Mouse (Mus musculus) hindbrain, embryonic 14.5 days (tissue): ENCODE measurements around the gene Cactin. TPM values are rescaled to one million over a fixed set of nuclear protein-coding genes. Genes with fewer than 3 reads are reported as not detected.

Source experiments
- ATAC-seq: fragments of 200-750 bp; cut with Nextera tagmentation; 2 replicates; pipeline ENCODE4 v1.8.0; 2017; ENCODE audit warnings: moderate number of reproducible peaks, mild to moderate bottlenecking, moderate TSS enrichment, moderate library complexity; ENCODE audit not compliant: low FRiP score
- DNase-seq: peaks from one replicate; pipeline ENCODE4 v3.0.0-alpha.2; 2015; ENCODE audit warnings: low spot score
- H3K27ac ChIP-seq: fragments of 300-500 bp; sonication (generic); 2 replicates; pipeline ENCODE4 v1.5.1; 2014; ENCODE audit warnings: mild to moderate bottlenecking, moderate library complexity
- H3K27me3 ChIP-seq: fragments of 300-500 bp; sonication (generic); 2 replicates; pipeline ENCODE4 v1.6.1; 2014; ENCODE audit warnings: mild to moderate bottlenecking, low read length, mixed read lengths; ENCODE audit not compliant: control insufficient read depth, insufficient read depth
- H3K36me3 ChIP-seq: fragments of 300-500 bp; sonication (generic); replicated peaks from 2 replicates; pipeline ENCODE4 v1.6.1; 2014; ENCODE audit not compliant: control insufficient read depth, insufficient read depth
- H3K4me1 ChIP-seq: fragments of 300-500 bp; sonication (generic); replicated peaks from 2 replicates; pipeline ENCODE4 v1.6.1; 2014; ENCODE audit warnings: antibody characterized with exemption, low read length, mixed read lengths; ENCODE audit not compliant: control insufficient read depth, insufficient read depth
- H3K4me2 ChIP-seq: fragments of 300-500 bp; sonication (generic); replicated peaks from 2 replicates; pipeline ENCODE4 v1.6.1; 2014; ENCODE audit warnings: mild to moderate bottlenecking, moderate library complexity
- H3K4me3 ChIP-seq: fragments of 300-500 bp; sonication (generic); replicated peaks from 2 replicates; pipeline ENCODE4 v1.5.1; 2014; ENCODE audit warnings: mild to moderate bottlenecking, low read length
- H3K9ac ChIP-seq: fragments of 300-500 bp; sonication (generic); 2 replicates; pipeline ENCODE4 v1.6.1; 2014
- H3K9me3 ChIP-seq: fragments of 300-500 bp; sonication (generic); 2 replicates; pipeline ENCODE4 v1.6.1; 2016; ENCODE audit warnings: low read length; ENCODE audit not compliant: control insufficient read depth
- WGBS: fragments of 180-500 bp; shearing (Covaris S2); extraction: QIAGEN DNeasy Blood & Tissue Kit; methylation state at CpG from one replicate; pipeline ENCODE4 v1.1.7; 2014; 5-methylcytosine and 5-hydroxymethylcytosine counted together
- polyA plus RNA-seq: library from polyadenylated mRNA; unstranded; fragments of >200 nt; fragmentation: Nextera tagmentation; extraction: Ambion mirVana; gene quantifications from 2 replicates; pipeline ENCODE4 v1.2.1, GENCODE M21; 2014

Cactin gene
- polyA plus RNA-seq, 1 experiment from 2014 or later, result 18.7 TPM

GRCm38 (mm10) chr10:81294442-81294841 is 26.5 kb upstream of the Cactin start:
- Histone ChIP-seq H3K4me2 (peak overlapping the region; percentile 92), H3K9me3 (no peaks in the 10 kb centered on the region), H3K27ac (no peak overlapping the region), H3K9ac (peak overlapping the region; percentile 80), H3K27me3 (peaks cover 24% of the 10 kb centered on the region), H3K36me3 (no peaks in the 10 kb centered on the region), H3K4me1 (peaks cover 25% of the 10 kb centered on the region), H3K4me3 (peak overlapping the region; percentile 74)
- DNase-seq, result no peak
- 70% methylated on average over 8 of the region's 8 CpGs for WGBS
- no peak for ATAC-seq

- Histone ChIP-seq H3K9ac (no peak overlapping the region), H3K4me1 (peaks cover 25% of the 10 kb centered on the region), H3K27me3 (peaks cover 17% of the 10 kb centered on the region), H3K9me3 (no peaks in the 10 kb centered on the region), H3K4me2 (0 out of 2 replicates have a peak overlapping the region, but pooled peaks have one; percentile 92), H3K36me3 (no peaks in the 10 kb centered on the region), H3K4me3 (no peak overlapping the region), H3K27ac (no peak overlapping the region)
- ATAC-seq (no peak), DNase-seq (no peak)
- WGBS, result 88% methylated on average over 6 of the region's 6 CpGs
Observed at GRCm38 (mm10) chr10:81295185-81295584, 25.7 kb upstream of the Cactin start.

- H3K4me1 ChIP-seq, result peaks cover 17% of the 10 kb centered on the region
- no peak overlapping the region for H3K4me2 ChIP-seq
- 85% methylated on average over 6 of the region's 6 CpGs for WGBS
- no peaks in the 10 kb centered on the region for H3K36me3 ChIP-seq
- ATAC-seq (no peak), DNase-seq (no peak)
- H3K27ac ChIP-seq, result no peak overlapping the region
- no peaks in the 10 kb centered on the region for H3K9me3 ChIP-seq
- H3K4me3 ChIP-seq, result no peak overlapping the region
- no peaks in the 10 kb centered on the region for H3K27me3 ChIP-seq
- no peak overlapping the region for H3K9ac ChIP-seq
Observed at GRCm38 (mm10) chr10:81297246-81297645, 23.7 kb upstream of the Cactin start.

GRCm38 (mm10) chr10:81297845-81298244 is 23.1 kb upstream of the Cactin start:
- no peaks in the 10 kb centered on the region for H3K27me3 ChIP-seq
- H3K9ac ChIP-seq, result no peak overlapping the region
- H3K36me3 ChIP-seq, result no peaks in the 10 kb centered on the region
- no peaks in the 10 kb centered on the region for H3K9me3 ChIP-seq
- no peak overlapping the region for H3K4me3 ChIP-seq
- 80% methylated on average over 10 of the region's 10 CpGs for WGBS
- no peak for DNase-seq
- 0 out of 2 replicates have a peak overlapping the region, but pooled peaks have one; percentile 9 for H3K27ac ChIP-seq
- ATAC-seq, result no peak
- no peak overlapping the region for H3K4me2 ChIP-seq
- H3K4me1 ChIP-seq, result peaks cover 17% of the 10 kb centered on the region

GRCm38 (mm10) chr10:81298369-81299100 is 22.4 kb upstream of the Cactin start:
- H3K36me3 ChIP-seq, result no peaks in the 10 kb centered on the region
- no peak overlapping the region for H3K4me2 ChIP-seq
- ATAC-seq (no peak), DNase-seq (no peak)
- no peak overlapping the region for H3K9ac ChIP-seq
- no peaks in the 10 kb centered on the region for H3K9me3 ChIP-seq
- H3K27me3 ChIP-seq, result no peaks in the 10 kb centered on the region
- no peak overlapping the region for H3K27ac ChIP-seq
- no peak overlapping the region for H3K4me3 ChIP-seq
- peaks cover 17% of the 10 kb centered on the region for H3K4me1 ChIP-seq
- WGBS, result 94% methylated on average over 17 of the region's 17 CpGs

DNA sequence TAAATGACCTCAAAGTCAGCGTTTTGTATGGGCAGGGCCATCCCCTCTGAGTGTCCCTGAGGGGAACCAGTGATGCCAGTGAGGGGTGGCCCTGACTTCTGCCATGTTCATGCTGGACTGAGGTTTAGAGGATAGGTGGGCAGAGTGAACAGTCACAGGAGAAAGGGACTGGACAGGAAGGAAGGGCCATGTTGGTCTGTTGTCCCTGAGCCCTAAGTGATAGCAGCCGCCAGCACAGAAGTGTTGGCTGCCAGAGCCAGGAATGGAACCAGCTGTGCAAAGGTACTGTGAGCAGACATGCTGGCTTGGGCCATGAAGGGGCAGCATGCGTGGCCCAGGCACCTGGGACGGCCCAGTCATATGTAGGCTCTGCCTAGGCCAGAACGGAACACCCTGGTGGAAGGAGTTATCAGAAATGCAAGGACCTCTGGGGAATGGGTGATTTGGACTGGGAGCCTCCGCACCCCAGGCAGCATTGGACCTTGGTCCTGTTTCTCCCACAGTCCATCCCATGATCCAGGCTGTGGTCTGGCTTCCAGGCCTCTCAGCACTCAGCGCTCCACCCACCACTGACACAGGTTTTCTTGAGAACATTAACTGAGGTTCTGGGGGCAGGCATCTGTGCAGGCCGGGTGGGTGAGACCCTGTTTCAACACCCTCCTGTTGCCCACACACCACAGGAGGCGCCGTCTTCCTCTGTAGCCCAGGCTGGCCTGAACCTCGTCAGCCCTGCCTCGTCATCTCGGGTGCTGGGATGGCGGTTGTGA is 21.1 kb upstream of the Cactin start:
- DNase-seq, result no peak
- no peak overlapping the region for H3K27ac ChIP-seq
- WGBS, result 89% methylated on average over 14 of the region's 14 CpGs
- no peak overlapping the region for H3K4me2 ChIP-seq
- no peak for ATAC-seq
- H3K27me3 ChIP-seq, result no peaks in the 10 kb centered on the region
- no peaks in the 10 kb centered on the region for H3K9me3 ChIP-seq
- peaks cover 6% of the 10 kb centered on the region for H3K4me1 ChIP-seq
- H3K4me3 ChIP-seq, result no peak overlapping the region
- H3K9ac ChIP-seq, result no peak overlapping the region
- no peaks in the 10 kb centered on the region for H3K36me3 ChIP-seq

DNA sequence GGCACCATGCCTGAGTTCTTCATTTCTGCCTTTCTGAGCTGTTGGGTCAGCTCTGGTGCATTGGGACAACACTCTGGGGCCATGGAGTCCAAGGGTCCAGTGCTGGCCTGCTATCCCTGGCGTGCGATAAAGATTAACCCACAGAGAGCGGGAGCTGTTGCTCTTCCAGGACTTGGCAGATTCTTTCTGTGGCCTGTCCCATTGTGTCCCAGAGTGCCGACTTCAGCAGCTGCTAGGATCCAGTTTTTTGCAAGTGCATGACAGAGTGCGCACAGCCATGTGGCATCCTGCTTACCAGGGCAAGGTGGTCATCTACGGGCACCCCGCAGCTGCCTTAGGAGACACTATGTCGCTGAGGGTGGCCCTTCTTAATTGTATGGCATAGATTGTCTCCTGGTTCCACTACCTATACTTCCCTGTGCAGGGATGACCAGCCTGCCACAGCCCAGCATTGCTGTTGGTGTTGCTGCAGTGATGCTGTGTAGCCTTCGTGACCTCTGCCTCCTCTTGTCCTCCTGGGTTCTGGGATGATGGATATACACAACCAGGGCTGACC is 20.5 kb upstream of the Cactin start:
- H3K27ac ChIP-seq, result no peak overlapping the region
- no peak for ATAC-seq
- no peak for DNase-seq
- H3K9me3 ChIP-seq, result no peaks in the 10 kb centered on the region
- no peak overlapping the region for H3K4me3 ChIP-seq
- no peak overlapping the region for H3K9ac ChIP-seq
- no peaks in the 10 kb centered on the region; the same call in 1 of the 2 replicates for H3K4me1 ChIP-seq
- WGBS, result 81% methylated on average over 9 of the region's 9 CpGs
- H3K4me2 ChIP-seq, result no peak overlapping the region
- no peaks in the 10 kb centered on the region for H3K27me3 ChIP-seq
- H3K36me3 ChIP-seq, result no peaks in the 10 kb centered on the region

- no peak for ATAC-seq
- WGBS, result 85% methylated on average over 9 of the region's 9 CpGs
- no peaks in the 10 kb centered on the region for H3K27me3 ChIP-seq
- no peak overlapping the region for H3K4me3 ChIP-seq
- DNase-seq, result no peak
- H3K27ac ChIP-seq, result no peak overlapping the region
- no peaks in the 10 kb centered on the region; the same call in 1 of the 2 replicates for H3K4me1 ChIP-seq
- H3K9me3 ChIP-seq, result no peaks in the 10 kb centered on the region
- no peak overlapping the region for H3K4me2 ChIP-seq
- H3K36me3 ChIP-seq, result peaks cover 9% of the 10 kb centered on the region
- no peak overlapping the region for H3K9ac ChIP-seq
Observed at GRCm38 (mm10) chr10:81301321-81301720, 19.6 kb upstream of the Cactin start.

DNA sequence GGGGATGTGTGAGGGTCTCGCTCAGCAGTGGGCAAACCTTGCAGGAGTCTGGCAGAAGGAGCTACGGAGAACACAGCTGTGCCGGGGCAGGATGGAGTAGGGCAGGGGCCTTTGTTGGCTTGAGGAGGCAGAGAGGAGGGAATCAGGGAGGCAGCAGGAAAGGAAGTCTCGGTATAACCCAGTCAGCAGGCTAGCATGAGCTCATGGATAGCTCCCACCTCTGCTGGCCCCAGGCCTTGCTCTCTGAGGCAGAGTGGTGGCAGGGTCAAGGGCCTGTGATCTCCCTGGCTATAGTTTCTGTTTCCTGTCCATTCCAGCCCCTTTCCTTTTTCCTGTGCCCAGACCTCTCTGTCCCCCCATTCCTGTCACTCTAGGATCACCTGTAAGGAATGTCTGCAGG is 18.6 kb upstream of the Cactin start:
- Histone ChIP-seq H3K27ac (no peak overlapping the region), H3K9me3 (no peaks in the 10 kb centered on the region), H3K4me1 (no peaks in the 10 kb centered on the region; the same call in 1 of the 2 replicates), H3K36me3 (peaks cover 18% of the 10 kb centered on the region), H3K4me2 (no peak overlapping the region), H3K4me3 (no peak overlapping the region), H3K27me3 (no peaks in the 10 kb centered on the region), H3K9ac (no peak overlapping the region)
- 57% methylated on average over 4 of the region's 4 CpGs for WGBS
- DNase-seq (no peak), ATAC-seq (no peak)
